Mouse (Mus musculus) lung, postnatal 36 days (tissue): Measurements from ENCODE around the gene Otulinl.

ENCODE experiments used
- DNase-seq: peaks from one replicate; pipeline ENCODE4 v3.0.0; 2022; ENCODE audit warnings: mixed read lengths

Otulinl gene

DNA sequence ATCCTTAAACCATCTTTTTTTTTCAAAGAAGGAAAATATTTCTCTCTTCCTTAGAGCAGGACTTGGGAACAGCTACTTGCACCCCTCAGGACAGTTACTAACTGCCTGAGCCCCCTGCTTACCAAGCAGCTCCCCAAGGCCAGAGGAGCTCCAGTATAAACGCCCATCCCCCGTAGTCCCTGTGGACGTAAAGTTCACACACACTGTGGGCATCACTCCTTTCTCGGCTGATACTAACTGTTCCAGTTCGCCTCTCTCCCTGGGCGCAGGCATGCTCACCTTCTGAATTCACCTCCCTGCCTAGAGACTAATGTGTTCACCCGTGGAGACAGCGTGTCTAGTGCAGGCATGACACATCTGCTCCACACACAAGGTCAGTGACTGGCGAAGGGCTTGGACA lies 2.9 kb downstream of the Otulinl start:
- DNase-seq = no peak

DNA sequence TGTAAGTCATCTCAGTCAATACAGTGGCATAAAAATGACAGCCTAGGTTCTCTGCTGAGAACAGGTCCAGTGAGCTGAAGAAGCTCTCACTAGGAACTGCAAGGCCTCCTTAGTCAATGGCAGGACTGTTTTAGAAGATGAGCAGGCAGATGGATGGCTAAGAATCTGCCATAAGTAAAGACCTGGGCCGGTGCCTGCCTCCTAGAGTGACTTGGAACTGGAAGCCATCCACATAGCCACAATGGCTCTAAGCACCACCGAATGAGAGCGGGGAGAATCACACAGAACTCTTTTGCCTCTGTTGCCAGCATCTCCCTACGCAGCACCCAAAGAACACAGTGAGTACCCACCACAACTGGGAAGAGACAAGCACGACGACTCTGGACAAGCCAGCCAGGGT lies 3.6 kb downstream of the Otulinl start:
- DNase-seq = no peak

DNA sequence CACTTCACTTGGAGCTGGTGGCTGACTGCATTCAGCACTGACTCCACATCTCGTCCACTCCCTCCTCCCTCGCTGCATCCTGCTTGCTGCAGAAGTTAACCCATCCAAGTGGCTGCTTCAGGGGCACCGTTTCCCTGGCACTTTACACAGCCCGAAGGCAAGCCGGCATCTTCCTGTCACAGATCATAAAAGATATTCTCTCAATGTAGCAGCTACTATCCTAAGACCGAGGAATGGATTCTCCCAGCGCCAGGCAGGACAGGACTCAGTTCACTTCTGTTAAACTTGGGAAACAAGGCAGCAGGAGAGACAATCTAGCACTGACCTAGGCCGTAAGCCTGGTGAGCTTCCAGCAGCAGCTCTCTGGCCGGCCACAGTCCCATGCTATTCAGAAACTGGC lies 5.2 kb downstream of the Otulinl start:
- DNase-seq = no peak

DNA sequence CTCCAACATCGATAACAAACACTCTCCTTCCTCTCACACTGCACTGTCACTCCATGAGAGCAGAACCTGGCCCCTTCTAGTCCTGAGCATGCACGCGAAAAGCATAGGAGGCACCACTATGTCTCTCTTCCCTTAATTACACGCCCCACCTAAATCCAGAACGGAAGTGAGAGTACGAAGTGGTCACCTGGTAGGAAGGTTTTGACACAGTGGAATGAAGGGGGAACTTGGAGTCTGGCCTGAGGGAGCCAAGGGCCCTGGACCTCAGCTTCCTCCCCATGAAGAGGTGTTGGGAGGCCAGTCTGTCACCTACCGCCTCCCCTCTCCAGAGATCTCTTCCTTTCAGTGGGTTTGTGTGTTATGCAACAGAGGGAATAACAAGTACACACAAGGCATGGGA lies 6.3 kb downstream of the Otulinl start:
- DNase-seq = no peak

DNA sequence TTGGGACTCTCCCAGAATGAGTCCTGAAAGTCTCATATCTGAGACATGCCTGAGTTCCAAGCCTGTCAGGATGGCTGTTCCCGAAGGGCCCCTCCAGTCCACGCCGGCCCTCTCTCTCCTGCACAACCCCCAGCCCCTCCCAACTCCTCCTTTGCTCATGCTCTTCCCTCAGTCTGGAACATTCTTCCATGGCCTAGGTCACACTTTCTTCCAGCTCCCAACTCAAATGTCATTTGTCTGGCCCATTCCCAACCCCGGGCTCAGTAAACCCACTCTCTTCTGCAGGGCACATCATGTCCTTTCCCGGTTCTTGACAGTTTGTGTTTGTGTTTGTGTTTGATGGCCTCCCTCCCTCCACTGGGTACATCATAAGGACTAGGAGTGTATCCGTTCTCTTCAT lies 7.3 kb downstream of the Otulinl start:
- peak; percentile 72 for DNase-seq

DNA sequence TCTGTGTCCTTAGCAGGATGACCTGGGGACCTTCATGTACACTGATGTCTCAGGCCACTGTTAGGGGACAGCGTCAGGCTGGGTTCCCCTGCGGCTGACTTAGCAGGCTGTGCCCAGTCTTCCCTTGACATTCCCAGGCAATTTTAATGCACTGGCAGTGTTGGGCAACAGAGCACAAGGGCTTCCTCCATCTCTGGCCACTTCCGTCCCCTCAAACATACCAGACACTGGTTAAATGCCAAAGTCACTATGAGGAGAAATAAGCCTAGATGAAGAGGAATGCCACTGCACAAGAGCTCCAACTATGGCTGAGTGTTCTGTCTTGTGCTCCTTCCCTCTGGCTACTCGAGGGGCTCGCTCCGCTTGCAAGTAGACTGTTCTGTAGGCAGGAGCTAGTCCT lies 8.2 kb downstream of the Otulinl start:
- DNase-seq = peak; percentile 58

DNA sequence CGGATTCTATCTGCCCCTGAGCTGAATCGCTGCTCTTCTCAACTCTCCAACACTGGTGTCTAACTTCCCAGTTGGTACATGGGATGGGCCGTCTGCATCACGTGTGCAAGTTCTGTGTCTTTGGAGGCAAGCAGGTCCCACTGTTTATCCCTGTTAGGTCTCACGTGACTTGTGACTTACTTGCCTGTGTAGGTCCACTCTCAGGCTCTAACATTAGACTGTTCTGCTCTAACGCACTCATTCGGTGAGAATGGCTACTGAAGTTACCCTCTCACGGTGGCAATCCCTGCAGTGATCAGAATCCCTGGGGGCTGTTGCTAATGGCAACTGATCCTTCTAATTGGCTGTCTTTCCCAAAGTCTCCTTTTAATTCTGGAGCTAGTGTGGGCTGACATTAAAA lies 9.1 kb downstream of the Otulinl start:
- no peak for DNase-seq

DNA sequence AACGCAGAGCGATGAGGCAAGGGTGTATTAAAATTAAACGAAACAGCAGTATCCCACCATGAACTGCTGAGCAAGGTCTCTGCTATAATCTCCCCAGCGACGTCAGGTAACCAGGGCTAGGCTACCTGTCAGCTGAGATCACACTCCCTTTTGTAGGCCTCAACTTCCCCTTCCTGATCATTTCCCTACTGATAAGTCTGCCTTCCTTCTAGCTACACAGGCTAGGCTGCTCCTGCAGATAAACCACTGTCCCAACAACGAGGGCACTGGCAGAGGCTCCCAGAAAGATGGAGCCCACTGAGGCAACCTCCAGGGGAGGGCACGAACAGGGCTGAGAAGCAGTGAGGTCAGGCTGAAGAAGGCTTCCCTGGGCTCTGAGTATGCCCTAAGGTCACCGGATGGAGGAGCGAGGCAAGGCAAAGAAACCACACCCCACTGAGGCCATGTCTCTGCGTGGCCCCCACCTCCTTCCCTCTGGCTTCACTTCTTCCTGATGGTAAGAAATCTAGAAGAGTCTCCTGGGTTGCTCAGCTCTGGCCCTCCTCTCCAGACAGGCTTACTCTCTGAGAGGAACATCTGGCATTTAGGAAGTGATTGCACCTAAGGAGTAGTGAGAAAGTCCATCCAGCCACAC lies 9.7 kb downstream of the Otulinl start:
- no peak for DNase-seq

DNA sequence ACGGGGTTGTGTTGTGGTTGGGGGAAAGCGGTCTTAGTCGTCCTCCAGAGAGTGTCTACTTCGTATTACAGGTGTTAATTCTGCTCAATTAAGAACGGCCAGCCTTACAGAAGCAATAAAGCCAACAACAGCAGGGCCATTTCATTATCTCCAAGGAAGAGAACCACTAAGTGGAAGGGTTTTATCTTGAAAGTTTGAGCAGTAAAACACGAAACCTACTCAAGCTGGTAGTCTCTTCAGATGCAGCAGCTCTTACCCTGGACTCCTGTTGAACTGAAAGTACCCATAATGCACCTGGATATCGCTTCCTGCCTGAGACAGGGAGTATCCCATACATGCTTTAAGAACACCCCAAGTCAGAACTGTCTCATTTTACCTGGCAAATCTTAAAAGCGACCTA lies 10.7 kb downstream of the Otulinl start:
- no peak for DNase-seq

DNA sequence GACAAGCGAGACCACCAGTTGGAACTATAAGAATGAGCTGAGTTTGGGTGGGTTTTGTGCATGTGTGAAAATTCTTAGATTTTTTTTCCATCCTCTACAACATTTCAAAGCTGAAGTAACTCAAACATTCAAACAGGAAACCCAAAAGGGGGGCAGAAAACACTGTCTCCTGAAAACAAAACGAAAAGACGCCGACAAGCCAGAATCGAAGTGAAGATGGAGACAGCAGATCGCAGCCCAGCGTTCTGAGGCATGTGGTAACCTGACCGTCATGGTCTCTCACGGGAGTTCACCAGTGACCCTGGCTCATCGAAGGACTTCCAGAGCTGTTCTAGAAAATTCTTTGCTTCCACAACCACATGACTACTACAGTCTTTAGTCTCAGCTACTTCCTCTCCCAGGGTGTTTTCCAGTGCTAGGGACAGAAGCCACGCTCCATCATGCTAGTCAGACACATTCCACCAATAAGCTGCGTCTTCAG lies 11.4 kb downstream of the Otulinl start:
- no peak for DNase-seq

DNA sequence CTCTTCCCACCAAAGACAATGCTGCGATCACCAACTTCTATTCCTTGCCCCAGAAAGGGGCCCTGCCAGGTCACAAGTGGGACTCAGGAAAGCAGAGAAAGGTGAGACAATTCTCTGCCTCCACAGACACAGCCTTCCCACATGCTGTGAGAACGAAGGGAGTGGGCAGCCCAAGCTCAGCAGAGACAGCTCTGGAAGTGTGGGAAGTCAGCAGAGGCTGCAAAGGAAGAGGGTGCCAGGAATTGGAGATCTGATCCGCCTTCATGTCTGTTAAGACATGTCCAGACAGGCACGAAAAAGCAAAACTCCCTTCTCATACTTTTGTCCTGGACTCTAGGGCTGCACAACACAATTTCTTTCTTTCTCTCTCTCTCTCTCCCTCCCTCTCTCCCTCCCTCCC lies 12.1 kb downstream of the Otulinl start:
- no peak for DNase-seq

DNA sequence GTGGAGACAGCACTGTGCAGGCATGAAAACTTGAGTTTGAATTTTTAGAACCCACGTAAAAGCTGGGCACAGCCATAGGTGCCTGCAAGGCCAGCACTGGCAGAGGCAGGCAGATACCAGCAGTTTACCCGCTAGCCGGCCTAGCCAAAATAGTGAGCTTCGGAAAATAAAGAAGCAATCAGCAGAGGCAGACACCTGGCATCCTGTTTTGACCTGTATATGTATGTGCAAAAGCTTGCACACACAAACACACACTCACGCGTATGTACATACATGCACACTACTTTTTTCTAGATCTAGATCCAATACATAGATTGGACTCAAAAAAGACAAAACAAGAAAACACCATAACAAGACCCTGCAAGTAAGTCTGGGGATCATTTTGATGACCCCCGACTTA lies 12.8 kb downstream of the Otulinl start:
- no peak for DNase-seq

DNA sequence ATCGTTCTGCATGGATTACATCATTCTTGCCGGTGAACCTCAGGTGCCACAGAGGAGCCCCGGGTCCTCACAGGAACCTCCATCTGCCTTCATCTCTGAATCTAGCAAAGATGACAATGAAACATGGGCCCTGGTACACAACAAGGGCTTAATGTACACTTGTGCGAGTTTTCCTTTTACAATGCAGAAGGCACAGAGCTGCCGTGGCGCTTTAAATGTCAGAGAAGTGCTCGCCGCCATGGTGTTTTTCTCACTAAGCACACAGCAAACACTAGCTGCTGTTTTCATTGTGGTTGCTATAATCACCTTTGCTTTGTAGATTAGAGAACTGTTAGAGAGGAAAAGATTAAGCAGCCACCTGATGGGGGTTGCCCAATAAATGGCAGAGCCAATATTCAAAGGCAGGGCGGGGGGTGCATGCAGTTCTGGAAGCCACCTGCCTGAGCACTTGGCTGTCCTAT lies 13.3 kb downstream of the Otulinl start:
- DNase-seq = no peak

DNA sequence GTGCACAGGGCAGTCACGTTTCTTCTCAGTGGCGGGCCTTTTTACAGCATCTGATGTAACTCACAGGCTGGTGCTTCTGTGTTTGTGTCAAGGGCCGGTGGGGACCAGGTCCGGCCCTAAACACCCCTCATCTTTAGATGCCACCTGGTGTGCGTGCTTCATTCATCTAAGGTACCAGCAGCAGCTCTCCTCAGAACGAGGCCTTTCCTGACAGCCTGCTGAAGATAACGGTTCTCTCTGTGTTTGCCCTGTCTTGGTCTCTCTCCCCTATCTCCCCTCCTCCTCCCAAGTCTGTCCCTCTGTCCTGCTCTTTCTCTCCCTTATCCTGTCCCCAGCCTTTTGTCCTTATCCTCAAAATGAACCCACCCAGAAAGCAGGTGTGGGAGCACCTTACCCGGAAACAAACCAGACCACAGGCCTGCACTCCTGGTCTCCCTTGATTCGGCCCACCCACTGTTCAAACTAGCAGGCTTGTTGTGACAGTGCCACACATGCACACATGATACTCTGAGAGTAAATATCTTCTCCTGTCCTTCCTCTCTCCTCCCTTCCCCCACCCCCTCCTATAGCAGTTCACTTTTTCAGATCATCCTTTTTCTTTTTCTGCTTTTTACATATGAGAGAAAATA lies 14.4 kb downstream of the Otulinl start:
- DNase-seq = no peak

DNA sequence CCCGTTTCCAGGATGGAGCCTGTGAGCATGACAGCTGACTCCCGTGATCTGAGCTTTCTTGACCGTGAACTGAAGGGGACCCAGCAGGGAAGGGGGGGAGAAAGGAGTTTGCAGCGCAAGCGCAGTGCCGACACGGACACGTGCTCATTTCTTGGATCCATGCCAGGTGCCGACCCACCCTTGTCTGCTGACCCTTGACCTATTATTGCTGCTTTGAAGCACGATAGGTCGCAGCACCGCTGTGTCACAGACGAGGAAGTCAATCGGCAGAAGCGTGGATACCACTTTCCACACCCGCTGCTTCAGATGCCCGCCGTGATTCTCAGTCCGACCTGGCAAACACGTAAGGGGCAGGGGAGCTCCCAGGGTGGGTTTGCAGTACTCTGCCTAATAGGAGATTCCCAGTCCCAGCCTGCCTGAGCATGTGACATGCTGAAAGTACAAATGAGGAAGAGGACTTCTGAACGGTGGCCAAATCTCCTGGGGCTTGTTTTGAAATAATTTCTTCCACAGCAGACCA lies 15.9 kb downstream of the Otulinl start:
- peak; percentile 70 for DNase-seq

DNA sequence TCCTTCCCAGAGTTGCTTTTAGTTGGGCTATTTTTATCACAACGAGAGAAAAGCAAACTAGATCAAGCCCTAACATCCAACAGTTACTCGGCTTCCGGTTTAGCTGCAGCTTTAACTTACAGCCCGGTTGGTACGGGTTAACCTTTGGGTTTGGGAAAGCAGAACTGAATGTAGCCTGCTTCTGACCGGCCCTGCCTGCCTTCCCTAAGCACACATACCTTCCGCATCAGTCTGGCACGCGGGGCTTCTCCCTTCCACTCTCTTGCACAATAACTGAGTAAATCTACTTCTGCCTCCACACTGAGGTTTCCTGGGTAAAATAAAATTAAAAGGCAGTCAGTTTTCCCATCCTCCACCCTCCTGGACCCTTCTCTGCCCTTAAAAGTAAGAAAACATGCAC lies 17.3 kb downstream of the Otulinl start:
- DNase-seq = peak; percentile 64

DNA sequence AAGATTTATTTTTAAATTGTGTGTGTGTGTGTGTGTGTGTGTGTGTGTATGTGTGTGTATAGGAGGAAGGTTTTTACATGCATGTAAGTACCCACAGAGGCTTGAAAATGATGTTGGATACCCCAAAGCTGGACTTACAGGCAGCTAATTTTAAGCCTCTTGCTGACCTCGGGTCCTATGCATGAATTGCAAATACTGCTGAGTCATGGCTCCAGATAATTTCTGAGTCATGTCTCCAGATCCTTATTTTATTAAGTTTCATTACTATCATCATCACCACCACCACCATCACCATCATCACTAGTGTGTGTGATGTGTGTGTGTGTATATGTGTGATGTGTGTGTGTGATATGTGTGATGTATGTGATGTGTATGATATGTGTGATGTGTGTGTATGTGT lies 18.7 kb downstream of the Otulinl start:
- no peak for DNase-seq

DNA sequence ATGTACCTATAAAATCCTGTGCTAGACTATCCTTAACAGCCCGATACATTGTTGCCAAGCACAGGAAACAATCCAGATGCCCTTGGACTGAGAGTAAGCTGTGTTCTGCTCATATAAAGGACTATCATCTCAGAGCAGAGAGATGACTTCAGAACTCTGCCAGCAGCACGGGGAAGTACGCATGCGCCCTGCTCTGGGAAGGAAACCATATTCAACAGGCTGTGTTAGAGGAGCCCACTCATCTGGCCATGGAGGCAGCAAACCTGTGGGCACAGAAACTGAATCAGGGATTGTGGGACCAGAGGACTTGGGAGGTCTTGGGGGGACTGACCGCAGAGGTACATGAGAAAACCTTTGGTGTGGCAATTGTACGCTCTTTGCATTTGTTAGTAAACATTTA lies 19.7 kb downstream of the Otulinl start:
- no peak for DNase-seq

DNA sequence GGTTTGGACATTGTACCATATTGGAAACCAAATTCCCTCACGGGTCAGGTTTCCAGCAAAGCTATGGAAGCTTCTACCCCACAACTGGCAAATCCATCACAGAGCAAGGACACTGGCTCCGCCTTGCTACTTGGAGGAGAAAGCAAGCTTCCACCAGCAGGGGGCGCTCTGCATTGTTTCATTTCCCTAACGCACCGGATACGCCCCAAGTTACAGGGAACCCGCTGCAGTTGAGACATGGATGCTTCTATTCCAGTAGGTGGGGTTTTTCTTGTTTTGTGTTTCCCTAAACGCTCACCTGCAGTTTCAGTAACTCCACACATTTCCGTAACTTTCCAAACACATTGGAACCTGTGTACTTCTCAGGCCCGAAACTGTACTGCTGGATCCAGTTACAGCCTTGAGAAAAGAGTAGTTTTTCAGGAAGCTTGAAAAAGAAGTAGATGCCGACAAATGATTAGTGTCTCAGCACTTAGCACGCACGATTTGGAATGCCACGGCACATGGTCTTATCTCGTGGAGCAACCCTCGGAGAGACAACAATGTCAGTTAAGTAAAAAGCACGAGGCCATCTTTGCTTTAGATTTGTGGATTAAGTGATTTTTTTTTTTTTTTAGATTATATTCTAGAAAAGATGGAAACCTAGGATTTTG lies 21.7 kb downstream of the Otulinl start:
- DNase-seq = peak; percentile 94

DNA sequence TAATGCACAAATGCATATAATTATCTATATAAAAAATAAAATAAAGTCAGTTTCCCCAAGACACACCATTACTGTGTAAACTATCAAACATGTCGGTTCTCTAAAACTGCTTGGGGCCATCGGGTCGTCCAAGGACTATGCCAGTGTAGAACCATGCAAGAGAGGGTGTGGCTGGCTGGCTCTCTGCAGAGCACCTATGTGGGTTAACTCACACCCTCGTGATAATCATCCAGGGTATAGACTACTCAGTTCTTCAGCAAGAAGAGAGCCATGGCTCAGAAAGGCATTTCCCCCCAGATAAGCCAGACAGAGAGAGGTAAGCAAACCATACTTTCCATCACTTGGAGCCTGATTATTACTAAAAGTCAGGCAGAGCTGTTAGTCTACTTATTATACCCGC lies 22.2 kb downstream of the Otulinl start:
- no peak for DNase-seq

DNA sequence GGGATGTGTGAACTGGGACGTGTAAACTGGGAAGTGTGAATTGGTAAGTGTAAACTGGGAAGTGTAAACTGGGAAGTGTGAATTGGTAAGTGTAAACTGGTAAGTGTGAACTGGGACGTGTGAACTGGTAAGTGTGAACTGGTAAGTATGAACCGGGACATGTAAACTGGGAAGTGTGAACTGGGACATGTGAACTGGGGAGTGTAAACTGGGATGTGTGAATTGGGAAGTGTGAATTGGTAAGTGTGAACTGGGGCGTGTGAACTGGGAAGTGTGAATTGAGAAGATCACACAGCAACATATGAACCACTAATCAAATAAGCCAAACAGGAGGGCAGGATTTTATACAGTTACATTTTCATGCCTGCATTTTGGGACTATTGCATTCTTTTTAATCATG lies 23.0 kb downstream of the Otulinl start:
- no peak for DNase-seq

DNA sequence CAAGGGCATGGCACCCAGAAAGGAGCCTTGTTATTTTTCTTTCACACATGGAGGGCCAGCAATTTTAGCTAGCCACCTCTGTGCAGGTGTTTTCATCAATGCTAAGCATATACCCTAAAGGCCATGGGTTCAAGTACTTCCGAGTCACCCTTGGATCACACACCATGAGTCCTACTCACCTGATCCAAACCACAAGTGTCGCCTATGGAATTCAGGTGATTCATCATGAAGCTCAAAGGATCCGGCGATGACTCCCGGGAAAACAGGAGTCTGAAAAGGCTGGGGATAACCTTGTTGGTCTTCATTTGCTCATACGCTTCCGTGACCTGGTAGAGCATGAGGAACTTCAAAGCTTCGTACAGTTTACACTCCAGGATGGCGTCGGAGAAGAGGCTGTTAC lies 23.5 kb downstream of the Otulinl start:
- no peak for DNase-seq

DNA sequence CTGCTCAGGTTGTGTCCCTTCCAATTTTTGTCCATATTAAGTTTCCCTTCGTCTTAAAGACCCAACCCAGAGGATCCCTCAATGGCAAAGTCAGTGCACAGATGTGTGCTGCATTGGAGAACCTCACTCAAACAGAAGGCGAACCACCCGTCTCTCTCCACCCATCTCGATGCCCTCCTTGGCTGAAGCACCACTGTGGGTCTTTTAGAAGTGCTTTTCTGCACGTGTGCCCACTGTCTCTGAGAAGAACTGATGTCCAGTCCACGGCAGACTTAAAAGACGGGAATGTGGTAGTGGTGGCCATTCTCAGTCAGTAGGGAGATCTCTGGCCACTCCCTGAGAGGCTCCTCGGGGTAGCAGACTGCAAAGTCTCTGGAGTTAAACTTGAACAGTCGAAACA lies 24.8 kb downstream of the Otulinl start:
- DNase-seq = no peak

DNA sequence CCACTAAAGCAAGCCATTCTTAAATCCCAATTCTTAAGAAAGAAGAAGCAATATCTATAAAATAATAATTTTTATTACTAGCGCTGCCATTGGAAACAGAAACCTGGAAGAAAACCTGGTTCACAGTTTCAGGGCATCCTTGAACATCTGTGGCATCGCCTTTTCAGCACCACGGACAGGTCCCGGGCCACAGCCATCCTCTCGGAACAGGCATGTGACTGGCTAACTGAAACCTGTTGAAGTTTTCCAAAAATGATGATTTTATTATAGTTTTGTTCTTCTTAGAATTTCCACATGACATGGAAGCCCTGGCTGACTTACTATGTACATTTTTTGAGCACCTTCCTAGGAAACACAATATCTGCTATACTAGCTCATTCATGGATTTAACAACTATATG lies 26.4 kb downstream of the Otulinl start:
- DNase-seq = no peak
